Mouse (Mus musculus) retina, postnatal 7 days (tissue): ENCODE results near the gene Tshz2.

ENCODE experiments used
- DNase-seq: peaks from one replicate; pipeline ENCODE4 v3.0.0-alpha.2; 2012; ENCODE audit warnings: low read depth, low spot score

Tshz2 gene

GRCm38 (mm10) chr2:170041101-170041500, 408.3 kb downstream of the Tshz2 start:
- no peak for DNase-seq

GRCm38 (mm10) chr2:170042471-170043213, 409.8 kb downstream of the Tshz2 start:
- DNase-seq: no peak

- no peak for DNase-seq
Measured at GRCm38 (mm10) chr2:170043290-170043689, 410.5 kb downstream of the Tshz2 start.

GRCm38 (mm10) chr2:170045896-170046295, 413.1 kb downstream of the Tshz2 start:
- DNase-seq: no peak

GRCm38 (mm10) chr2:170046371-170047145, 413.7 kb downstream of the Tshz2 start:
- DNase-seq: no peak

DNA sequence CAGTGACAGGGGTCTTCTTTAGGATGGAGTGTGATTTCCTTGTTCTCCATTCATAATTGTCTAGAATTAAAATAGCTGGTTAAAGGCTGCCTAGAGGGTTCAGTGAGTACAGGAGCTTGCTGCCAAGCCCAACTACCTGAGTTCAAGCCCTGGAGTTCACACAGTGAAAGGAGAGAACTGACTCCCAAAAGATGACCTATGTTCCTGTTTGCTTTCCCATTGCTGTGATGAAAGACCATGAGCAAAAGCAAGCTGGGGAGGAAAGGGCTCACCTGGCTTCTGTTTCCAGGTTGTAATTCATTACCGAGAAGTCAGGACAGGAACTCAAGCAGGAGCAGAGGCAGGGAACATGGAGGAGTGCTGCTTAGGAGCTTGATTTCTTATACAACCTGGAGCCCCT, 416.0 kb downstream of the Tshz2 start:
- DNase-seq: no peak

DNA sequence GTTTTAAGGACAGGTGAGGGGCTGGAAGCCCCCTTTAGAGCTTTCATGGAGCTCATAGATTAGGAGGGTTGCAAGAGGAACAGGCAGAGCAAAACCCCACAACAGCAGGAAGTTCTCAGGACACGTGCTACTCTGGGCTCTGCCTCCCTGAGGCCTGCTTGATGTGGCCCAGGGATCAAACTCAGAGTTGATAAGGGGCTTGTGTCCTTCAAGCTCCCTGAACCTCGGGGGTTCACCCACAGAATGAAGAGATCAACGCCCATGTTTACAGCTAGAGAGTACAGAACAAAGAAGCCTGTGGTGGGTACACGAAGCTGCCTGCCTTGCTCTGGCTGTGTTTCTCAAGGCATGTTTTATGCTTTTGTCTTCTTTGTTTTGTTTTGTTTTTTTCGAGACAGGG, 417.8 kb downstream of the Tshz2 start:
- DNase-seq: no peak

DNA sequence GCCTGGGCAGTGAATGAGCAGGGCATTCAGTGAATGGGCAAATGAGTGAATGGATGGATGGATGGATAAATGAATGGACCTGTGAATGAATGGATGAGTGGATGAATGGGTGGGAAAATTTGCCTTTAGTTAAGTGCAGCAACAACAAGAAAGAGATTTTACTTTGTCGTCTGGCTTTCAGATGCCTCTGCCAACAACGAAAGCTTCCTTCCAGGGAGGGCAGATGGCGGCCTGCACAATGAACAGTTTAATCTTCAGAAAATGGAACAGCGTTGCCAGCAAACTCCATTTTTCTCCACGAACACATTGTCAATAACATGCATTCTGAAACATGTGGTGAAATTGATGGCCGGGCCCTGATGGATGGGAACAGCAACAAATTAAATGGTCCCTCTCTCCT, 418.6 kb downstream of the Tshz2 start:
- no peak for DNase-seq

- no peak for DNase-seq
Measured at GRCm38 (mm10) chr2:170054943-170055342, 422.1 kb downstream of the Tshz2 start.

DNA sequence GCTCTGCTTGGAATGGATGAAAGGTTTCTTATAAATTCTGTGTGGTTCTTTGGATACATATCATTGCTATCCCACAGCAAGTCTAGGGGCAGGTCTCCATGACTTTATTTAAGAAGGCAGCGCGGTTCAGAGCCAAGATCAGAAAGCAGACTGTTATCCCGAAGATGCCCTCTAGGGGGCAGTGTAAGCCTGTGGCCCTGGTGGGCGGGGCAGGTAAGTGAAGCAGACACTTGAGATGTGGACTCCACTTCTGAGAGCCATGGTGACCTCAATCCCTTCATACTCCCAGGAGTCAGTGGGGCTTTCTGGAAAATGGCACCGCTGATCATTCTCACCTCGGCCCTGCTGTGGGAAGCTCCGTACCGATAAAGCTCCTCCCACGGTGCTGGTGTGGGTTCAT, 422.6 kb downstream of the Tshz2 start:
- peak; percentile 25 for DNase-seq

- no peak for DNase-seq
Measured at GRCm38 (mm10) chr2:170058774-170059173, 426.0 kb downstream of the Tshz2 start.

DNA sequence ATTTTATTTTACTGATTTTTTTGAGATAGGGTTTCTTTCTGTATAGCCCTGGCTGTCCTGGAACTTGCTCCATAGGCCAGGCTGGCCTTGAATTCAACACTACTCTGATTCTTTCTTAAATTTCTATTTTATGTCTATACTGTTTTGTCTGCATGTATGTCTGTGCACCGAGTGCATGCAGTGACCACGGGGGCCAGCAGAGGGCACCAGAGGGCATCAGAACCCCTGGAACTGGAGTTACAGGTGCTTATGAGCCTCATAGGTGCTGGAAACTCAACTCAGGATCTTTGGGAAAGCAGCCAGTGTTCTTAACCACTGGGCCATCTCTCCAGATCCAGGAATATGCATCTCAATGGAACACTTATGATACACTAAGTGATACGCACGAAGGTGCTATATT, 427.3 kb downstream of the Tshz2 start:
- no peak for DNase-seq

DNA sequence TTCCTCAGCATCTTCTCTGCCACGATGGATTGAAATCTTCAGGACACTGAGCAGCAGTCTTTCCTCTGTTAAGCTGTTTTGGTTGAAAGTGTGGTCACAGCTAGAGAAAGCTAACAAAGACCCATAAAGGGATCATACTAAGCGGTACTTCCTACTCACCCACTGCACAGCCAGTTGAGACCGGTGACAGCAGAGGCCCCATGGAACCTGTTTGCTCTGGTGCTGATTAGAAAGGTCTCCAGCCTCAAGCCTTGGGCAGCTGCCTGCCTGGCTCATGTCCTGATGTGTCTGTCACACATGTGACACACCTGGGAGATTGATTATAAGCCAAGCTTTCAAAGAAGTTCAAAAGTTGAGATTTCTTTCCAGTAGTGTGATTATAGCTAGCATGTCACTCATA, 429.6 kb downstream of the Tshz2 start:
- DNase-seq: no peak

DNA sequence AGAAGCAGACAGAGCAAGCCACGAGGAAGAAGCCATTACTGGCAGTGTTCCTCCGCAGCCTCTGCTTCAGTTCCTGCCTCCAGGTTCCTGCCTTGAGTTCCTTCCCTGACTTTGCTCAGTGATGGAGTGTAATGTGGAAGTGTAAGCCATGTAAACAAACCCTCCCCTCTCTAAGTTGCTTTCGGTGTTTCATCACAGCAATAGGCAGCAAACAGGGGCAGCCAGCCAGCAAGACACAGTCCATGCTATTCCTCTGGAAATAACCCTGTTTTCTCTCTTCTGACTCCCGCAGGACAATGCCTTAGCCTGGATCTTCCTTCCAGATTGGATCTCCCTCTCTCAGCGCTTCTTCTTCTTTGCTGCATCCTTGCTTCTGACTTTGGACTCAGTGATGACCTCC, 437.2 kb downstream of the Tshz2 start:
- DNase-seq: no peak

GRCm38 (mm10) chr2:170070641-170071241, 437.9 kb downstream of the Tshz2 start:
- no peak for DNase-seq

DNA sequence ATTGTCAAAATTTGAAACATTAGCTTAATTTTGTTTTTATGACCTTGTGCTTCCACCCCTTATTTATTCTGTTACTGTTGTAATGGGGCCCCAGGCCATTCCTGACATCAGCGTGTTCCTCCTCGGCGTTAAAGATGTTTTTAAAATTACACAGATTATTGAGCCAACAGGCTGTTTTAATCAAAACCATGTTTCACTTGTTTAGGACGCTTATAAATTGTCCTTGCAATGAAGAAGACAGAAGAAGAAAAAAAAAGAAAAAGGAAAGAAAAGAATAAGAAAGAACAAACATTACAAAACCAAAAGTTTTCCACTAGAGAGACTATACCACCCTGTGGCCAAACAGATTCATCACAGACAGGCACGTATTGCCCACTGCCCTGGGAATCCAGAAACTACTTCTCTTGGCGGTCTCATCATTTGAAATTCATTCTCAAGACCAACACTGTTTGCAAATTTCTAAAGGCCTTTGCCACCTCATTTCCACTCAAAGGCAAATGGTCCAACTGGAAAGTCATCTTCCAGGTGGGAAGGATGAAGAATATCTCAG, 444.2 kb downstream of the Tshz2 start:
- DNase-seq: no peak

DNA sequence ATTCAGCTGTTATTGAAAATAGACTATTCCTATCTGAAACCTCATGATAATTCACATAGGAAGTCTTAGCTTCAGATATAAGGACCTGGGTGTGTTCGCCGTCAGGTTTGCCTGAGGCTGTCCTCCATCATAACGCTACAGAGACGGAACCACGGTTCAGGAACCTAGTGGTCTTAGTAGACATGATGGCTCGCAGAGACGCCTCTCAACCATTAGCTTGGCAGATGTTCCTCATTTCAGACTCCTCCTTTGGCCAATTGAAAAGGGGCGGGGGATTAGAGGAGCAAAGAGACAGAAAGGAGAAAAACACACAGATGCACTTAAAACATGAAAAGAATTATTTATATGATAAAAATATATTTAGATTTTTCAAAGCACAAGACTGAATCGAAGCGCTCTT, 445.2 kb downstream of the Tshz2 start:
- no peak for DNase-seq

DNA sequence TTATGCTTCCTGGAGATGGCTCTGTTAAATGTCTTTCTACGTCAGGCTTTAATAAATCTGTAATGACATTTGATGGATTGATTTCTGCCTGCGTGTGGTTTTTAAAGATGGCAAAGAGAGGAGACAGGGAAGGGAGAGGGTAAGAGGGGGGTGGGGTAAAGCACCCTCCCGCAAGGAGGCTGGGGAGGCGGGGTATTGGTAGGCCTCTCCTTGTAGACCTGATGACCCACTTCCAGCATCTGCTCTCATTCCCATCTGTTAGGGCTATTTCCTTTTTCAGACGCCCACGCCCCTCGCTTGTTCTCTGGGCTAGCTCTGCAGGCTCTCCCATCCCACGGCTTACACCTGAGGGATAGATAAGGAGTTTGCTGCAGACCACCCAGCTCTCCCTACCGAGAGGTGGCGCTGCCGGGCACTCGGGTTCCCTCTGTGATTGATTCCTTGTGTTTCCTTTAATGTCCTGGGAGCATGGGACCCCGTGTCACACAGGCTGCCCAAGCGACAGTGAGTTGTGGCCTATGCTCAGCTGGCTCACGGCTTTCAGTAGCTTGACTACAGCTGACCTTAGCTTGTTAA, 445.7 kb downstream of the Tshz2 start:
- no peak for DNase-seq

- no peak for DNase-seq
Measured at GRCm38 (mm10) chr2:170091563-170092443, 459.0 kb downstream of the Tshz2 start.

DNA sequence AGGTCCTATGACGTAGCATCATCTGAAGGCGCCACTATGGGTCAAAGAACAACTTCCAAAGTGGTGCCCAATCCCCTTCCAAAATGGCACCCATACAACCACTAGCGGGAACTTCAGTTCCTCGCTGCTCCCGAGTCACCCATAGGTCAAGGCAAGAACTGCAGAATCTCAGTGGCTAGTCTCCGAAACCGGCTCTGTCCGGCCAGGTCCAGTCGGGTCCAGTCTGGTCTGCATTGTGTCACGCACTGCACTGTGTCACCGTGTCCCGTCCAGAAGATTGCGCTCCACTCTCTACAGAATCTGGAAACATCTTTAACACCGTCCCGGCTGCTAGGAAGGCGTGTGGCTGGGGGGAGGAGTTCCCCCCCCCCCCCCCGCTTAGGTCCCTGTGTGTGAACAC, 461.4 kb downstream of the Tshz2 start:
- DNase-seq: no peak

DNA sequence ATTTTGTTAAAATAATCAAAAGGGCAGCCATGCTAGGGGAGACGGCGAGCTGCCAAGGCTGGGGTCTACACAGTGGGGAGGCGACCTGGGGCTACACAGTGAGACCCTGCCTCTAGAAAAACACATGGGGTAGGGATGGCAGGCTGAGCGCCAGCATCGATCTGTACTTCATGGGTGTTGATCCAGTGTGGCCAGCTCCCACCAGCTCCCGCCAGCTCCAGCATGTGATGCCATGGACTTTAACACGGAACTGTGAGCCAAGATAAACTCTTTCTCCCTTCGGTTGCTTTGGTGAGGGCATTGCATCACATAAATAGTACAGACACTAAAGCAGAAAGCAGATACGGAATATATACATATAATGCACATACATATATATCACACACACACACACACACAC, 462.1 kb downstream of the Tshz2 start:
- DNase-seq: no peak
